Mouse (Mus musculus) cerebellum, adult 2 months (tissue): ENCODE measurements around the gene Arx. TPM values are rescaled to one million over a fixed set of nuclear protein-coding genes. Genes with fewer than 3 reads are reported as not detected.
A peak's percentile ranks its signal among the peaks of the same experiment; 100 is the strongest.

Experiments
- DNase-seq, 2 experiments: peaks; one replicate each; pipeline ENCODE4 v3.0.0; 2021
- H3K27ac ChIP-seq: fragments of 200-500 bp; 2 replicates; pipeline ENCODE4 v1.5.1; 2012; ENCODE audit warnings: low read length, control low read depth, inconsistent platforms; ENCODE audit not compliant: insufficient read depth
- H3K27me3 ChIP-seq: fragments of 200-500 bp; 2 replicates; pipeline ENCODE4 v1.6.1; 2012; ENCODE audit warnings: inconsistent platforms, mild to moderate bottlenecking, low read length, moderate library complexity; ENCODE audit not compliant: control insufficient read depth, insufficient read depth
- H3K4me1 ChIP-seq: fragments of 200-500 bp; 2 replicates; pipeline ENCODE4 v1.6.1; 2011; ENCODE audit warnings: low read length; ENCODE audit not compliant: control insufficient read depth, insufficient read depth
- H3K4me3 ChIP-seq: fragments of 200-500 bp; replicated peaks from 2 replicates; pipeline ENCODE3; 2011; ENCODE audit warnings: mild to moderate bottlenecking, low read depth, low read length, control low read depth; ENCODE audit not compliant: insufficient read depth
- CTCF ChIP-seq: fragments of 200-500 bp; IDR thresholded peaks from 2 replicates; pipeline ENCODE4 v1.5.1; 2011; ENCODE audit warnings: low read depth, mild to moderate bottlenecking, control low read depth, low read length, moderate library complexity, borderline replicate concordance; ENCODE audit not compliant: insufficient read depth
- POLR2A ChIP-seq: fragments of 200-500 bp; IDR thresholded peaks from 2 replicates; pipeline ENCODE4 v1.6.1; 2011; ENCODE audit warnings: low read length, control low read depth, borderline replicate concordance; ENCODE audit not compliant: insufficient read depth
- WGBS: fragments of 180-500 bp; shearing (Covaris S2); methylation state at CpG from one replicate; pipeline ENCODE4 v1.1.7; 2018; 5-methylcytosine and 5-hydroxymethylcytosine counted together
- polyA plus RNA-seq: library from polyadenylated mRNA; depleted of rRNA; stranded (reverse); fragments of >200 nt; gene quantifications from 2 replicates; pipeline ENCODE4 v1.2.3, GENCODE M21; 2012; rRNA removed

The Arx gene
- polyA plus RNA-seq = not detected in 2 replicates

- WGBS = 16% methylated on average over 26 of the region's 31 CpGs
Measured at GRCm38 (mm10) chrX:93286291-93286893, at the start of gene Arx. Gene Arx (plus strand): TSS chrX:93286445.

GRCm38 (mm10) chrX:93251329-93251728 lies 34.9 kb upstream of the Arx start:
- Histone ChIP-seq H3K4me1 (no peaks in the 10 kb centered on the region), H3K27ac (no peak overlapping the region), H3K27me3 (no peaks in the 10 kb centered on the region), H3K4me3 (no peak overlapping the region)
- TF ChIP-seq POLR2A (no peak), CTCF (no peak)
- no peak for DNase-seq
- WGBS = 88% methylated on average over 1 of the region's 1 CpGs

More at GRCm38 (mm10) chrX:93286291-93286893, at the start of gene Arx:
- no peak for DNase-seq
- Histone ChIP-seq H3K27ac (no peak within 1 kb of the TSS), H3K4me3 (no peak within 1 kb of the TSS), H3K27me3 (peaks cover 6% of the 10 kb centered on the region; the same call in 1 of the 2 replicates), H3K4me1 (no peaks in the 10 kb centered on the region)
- no peak for TF ChIP-seq POLR2A
- no peak for TF ChIP-seq CTCF

GRCm38 (mm10) chrX:93275689-93276088 lies 10.6 kb upstream of the Arx start:
- Histone ChIP-seq H3K27me3 (no peaks in the 10 kb centered on the region; the same call in 1 of the 2 replicates), H3K27ac (no peak overlapping the region), H3K4me1 (no peaks in the 10 kb centered on the region), H3K4me3 (no peak overlapping the region)
- WGBS = 59% methylated on average over 3 of the region's 3 CpGs
- DNase-seq = no peak
- TF ChIP-seq CTCF (no peak), POLR2A (no peak)

- no peak for DNase-seq
- WGBS = 33% methylated on average over 4 of the region's 11 CpGs
- Histone ChIP-seq H3K4me3 (no peak overlapping the region), H3K27ac (no peak overlapping the region), H3K27me3 (no peaks in the 10 kb centered on the region; the same call in 1 of the 2 replicates), H3K4me1 (no peaks in the 10 kb centered on the region)
- TF ChIP-seq POLR2A (no peak), CTCF (no peak)
Measured at GRCm38 (mm10) chrX:93279940-93280339, 6.3 kb upstream of the Arx start.

- no peak; the same call in 1 of the 2 replicates for TF ChIP-seq CTCF
- no peak for TF ChIP-seq POLR2A
- H3K4me3 ChIP-seq = no peak overlapping the region
Measured at GRCm38 (mm10) chrX:93281028-93281723, 5.1 kb upstream of the Arx start.

GRCm38 (mm10) chrX:93281756-93282155 lies 4.5 kb upstream of the Arx start:
- no peak for DNase-seq
- TF ChIP-seq POLR2A = no peak
- no peak for TF ChIP-seq CTCF
- H3K27me3 ChIP-seq = peaks cover 6% of the 10 kb centered on the region; the same call in 1 of the 2 replicates
- WGBS = 12% methylated on average over 5 of the region's 5 CpGs
- H3K27ac ChIP-seq = no peak overlapping the region
- H3K4me3 ChIP-seq = no peak overlapping the region
- H3K4me1 ChIP-seq = no peaks in the 10 kb centered on the region

More at GRCm38 (mm10) chrX:93281028-93281723, 5.1 kb upstream of the Arx start:
- DNase-seq = peak in 1 of 2 experiments; percentile 29
- Histone ChIP-seq H3K4me1 (no peaks in the 10 kb centered on the region), H3K27ac (no peak overlapping the region), H3K27me3 (peaks cover 2% of the 10 kb centered on the region; the same call in 1 of the 2 replicates)
- 9% methylated on average over 23 of the region's 23 CpGs for WGBS

GRCm38 (mm10) chrX:93285091-93285490 lies 1.2 kb upstream of the Arx start:
- no peak overlapping the region for H3K27ac ChIP-seq
- WGBS = 9% methylated on average over 10 of the region's 10 CpGs
- H3K4me3 ChIP-seq = no peak overlapping the region
- H3K4me1 ChIP-seq = no peaks in the 10 kb centered on the region
- no peak for DNase-seq
- H3K27me3 ChIP-seq = peaks cover 6% of the 10 kb centered on the region; the same call in 1 of the 2 replicates
- TF ChIP-seq CTCF (no peak), POLR2A (no peak)

GRCm38 (mm10) chrX:93288339-93288738 lies 2.1 kb downstream of the Arx start:
- TF ChIP-seq POLR2A = no peak
- no peak for TF ChIP-seq CTCF
- peak in 1 of 2 experiments; percentile 12 for DNase-seq
- no peak overlapping the region for H3K27ac ChIP-seq
- no peak overlapping the region for H3K4me3 ChIP-seq
- peaks cover 6% of the 10 kb centered on the region; the same call in 1 of the 2 replicates for H3K27me3 ChIP-seq
- no peaks in the 10 kb centered on the region for H3K4me1 ChIP-seq
- WGBS = 12% methylated on average over 18 of the region's 37 CpGs
